Mouse (Mus musculus): ENCODE results near the gene 1110008L16Rik.
"Not testable (repeated sequence)": the region's sequence is repeated elsewhere in the genome, so short reads cannot be mapped to it uniquely, and the experiment has no call there.

The 1110008L16Rik gene

DNA sequence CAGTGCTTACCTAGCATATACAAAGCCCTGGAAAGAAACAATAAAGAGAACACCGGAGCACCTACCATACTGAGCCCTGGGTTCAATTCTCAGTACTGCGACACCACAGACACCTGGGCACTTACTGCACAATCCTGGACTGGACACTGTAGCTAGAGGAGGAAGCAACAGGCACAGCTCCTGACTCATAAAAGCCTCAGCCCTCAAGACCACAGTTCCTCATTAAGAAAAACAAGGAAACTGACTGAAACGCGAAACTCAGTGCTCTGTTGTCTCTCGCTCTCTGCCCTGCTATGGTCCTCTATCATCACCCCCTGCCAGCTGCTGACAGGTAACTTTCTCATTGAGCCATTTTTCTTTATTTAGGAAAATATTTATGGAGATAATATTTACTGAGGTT is at the start of gene 1110008L16Rik:
1110008L16Rik (plus strand) TSS at position 242 of the 400 bp plus-strand sequence.
- no peak for DNase-seq (ENCODE audit: low spot score in 2 of 2)

DNA sequence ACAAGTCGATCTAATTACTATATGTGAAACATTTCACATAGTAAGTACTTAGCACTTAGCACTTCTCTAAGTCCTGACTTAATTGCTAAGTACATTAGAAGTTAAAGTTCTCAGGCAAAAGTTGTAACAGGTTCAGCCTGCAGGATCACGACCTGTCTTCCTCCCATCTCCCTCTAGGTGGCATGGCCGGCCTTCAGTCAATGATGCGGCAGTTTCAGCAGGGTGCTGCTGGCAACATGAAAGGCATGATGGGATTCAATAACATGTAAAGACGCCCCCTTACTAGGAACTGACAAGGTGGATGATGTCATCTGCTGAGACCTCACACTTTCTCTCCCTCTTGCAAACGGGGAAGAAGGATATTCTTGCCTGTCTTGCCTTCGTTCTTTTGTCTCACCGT is 37.4 kb upstream of the 1110008L16Rik start:
- DNase-seq (ENCODE audit: low spot score in 2 of 2), result not testable (repeated sequence)

DNA sequence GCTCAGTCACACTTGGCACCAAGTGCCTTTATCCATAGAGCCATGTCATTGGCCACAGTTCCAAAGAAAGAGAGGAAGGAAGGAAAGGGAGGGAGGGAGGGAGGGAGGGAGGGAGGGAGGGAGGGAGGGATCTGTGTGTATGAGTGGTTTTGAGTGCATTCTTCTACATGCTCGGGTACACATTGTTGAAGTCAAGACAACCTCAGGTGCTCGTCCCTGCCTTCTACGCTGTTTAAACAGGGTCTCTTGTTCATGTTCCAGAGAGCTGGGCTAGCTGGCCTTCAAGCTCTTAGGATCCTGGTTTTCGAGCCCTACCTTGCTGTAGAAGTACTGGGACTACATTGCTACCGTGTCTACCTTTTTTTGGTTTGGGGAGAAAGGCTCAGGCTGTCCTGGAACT is 36.0 kb upstream of the 1110008L16Rik start:
- not testable (repeated sequence) for DNase-seq (ENCODE audit: low spot score in 2 of 2)

- DNase-seq (ENCODE audit: low spot score in 2 of 2), result no peak
Measured at GRCm38 (mm10) chr12:55272243-55272642, 27.1 kb upstream of the 1110008L16Rik start.

DNA sequence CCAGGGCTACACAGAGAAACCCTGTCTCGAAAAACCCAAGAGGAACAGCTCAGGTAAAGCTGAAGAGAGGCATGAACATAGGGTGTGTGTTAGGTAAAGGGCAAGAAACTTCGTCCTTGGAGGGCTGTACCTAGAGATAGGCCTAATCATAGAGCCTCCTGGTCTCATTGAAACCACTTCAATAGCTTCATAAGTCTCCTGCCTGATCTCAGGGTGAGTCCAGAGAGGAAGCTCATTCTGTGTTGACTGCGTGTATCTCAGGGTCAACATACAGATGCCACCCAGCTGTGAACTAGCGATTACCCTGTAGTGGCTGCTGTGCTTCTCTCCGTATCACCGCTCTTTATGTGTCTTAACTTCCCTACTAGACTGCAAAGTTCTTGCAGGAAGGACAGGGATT is 21.8 kb upstream of the 1110008L16Rik start:
- not testable (repeated sequence) for DNase-seq (ENCODE audit: low spot score in 2 of 2)

DNA sequence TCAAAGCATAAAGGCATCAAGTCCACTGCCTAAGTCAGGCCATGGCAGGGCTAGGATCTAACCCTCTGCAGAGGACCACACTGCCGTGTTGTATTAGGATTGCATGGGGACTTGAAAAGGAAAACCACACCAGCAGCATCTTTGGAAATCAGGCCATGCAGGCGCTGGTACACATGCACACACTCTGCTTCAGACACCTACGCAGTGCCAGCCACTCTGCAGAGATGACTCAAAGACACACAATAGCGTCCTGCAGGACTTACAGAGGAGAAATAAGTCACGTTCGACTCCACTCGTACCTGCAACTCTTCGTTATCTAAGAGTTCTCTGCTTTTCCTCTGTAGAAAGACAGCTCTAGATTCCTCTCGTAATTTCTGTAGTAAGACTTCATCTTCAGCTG is 1.3 kb upstream of the 1110008L16Rik start:
- DNase-seq (ENCODE audit: low spot score in 2 of 2), result no peak

DNA sequence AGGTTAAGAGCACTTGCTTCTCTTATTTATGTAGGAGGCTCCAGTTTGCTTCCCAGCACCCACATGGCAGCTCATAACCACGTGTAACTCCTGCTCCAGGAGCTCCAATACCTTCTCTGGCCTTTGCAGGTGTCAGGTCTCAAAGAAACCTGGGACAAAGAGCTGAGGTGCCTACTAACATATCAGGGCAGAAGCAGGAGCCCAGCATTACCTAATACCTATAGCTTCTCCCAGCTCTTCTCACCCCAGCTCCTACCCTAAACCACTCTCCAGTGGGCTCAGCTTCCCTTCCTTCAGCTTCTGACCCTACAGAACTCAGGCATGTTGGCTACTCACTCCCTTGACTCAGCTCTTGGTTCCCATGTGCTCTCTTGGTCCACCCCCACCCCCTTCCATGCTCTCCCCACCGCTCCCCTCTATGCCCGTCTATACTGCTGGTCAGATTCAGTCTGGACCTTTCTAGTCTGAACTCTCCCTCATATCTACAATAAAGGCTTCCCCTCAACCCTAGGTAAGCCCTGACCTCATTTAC is 1.5 kb downstream of the 1110008L16Rik start:
- no peak for DNase-seq (ENCODE audit: low spot score in 2 of 2)

DNA sequence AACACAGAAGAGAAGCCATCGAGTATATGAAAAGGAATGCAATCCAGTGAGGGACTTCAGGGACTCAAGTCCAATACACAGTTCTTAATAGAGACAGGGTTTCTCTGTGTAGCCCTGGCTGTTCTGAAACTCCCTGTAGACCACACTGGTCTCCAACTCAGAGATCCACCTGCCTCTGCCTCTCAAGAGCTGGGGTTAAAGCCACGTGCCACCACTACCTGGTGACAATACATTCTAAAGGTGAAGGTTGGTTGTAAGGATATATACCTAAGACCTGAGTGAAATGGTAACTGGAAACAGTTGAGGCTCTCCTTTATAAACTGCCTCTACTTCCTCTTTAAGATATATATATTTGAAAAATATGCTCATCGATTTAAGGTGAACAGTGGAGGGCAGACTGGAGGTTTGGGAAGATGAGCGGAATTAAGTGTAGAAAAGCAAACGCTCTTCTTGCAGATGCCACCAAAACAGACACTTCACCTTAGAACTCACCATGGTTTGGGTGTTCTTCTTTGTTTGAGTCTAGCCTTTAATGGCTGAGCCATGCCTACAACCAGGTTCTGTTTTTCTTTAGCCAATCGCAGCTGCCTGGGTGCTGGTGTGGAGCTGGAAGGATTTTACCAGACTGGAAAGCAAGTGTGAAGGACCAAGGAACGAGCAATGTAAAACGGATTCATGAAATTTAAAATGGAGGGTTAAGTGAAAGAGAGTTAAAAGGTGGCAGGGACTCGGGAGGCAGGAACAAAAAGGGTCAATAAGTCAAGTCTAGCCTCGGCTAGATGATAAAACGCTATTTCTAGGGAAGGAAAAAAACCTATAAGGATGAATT is 2.3 kb downstream of the 1110008L16Rik start:
- no peak for DNase-seq (ENCODE audit: low spot score in 2 of 2)

DNA sequence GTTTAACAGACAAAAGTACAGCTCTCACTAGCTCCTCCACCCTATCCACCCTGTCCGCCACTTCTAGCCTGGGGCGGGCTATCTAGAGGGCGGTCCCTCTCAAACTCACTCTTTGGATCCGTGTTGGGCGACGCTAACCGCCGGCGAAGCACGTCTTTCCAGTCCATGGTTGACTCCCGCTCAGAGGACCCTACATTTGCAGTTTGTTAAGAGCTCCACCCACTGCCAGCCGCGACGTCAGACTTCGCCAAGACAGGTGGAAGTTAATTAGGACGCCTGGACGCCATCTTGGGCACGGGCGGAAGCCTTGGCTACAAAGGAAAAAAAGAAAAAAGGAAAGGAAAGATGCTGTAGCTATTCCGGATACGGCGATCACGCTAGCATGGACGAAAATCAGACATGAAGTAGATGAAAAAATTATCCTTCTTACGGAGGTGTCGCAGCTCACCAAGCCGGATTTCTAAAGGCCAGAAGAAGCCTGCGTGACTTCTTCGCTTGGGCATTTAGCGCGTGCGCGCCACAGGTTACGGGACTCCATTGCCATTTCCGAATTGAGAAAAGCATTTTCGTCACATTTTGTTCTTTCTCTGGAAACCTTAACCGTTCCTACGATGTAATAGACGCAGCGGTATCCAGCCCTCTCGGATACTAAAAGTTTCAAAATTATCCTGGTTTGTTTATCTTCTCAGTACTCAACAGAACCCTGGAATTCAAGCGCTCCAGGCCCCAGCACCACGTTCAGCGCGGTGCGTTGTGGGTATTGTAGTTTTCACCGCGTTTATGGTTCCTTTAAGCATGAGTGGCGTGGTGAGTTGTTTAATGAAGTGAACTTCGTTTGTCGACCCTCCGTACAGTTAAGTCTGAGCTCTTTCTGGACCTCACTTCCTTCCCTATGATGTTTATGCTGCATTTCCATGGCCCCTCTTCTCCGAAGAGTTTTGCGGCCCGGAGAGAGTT is 3.4 kb downstream of the 1110008L16Rik start, which contains the start of gene Ppp2r3c:
Ppp2r3c (minus strand) TSS at position 514 of the 957 bp plus-strand sequence.
- peak; percentile 87 to 93 for DNase-seq (ENCODE audit: low spot score in 2 of 2)

DNA sequence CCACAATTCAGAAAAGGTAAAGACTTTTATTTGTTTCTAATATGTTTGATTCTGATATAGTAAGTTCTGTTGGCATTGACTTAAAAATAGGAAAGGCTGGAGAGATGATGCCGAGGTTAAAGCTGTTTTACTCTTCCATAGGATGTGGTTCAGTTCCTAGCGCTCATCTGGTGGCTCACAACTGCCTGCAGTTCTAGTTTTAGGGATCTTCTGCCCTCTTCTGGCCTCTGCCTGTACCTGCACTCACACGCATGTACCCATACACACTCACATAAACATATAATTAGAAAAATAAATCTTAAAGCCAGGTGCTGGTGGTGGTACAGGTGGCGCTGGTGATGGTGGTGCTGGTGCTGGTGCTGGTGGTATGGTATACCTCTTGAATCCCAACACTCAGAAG is 7.0 kb downstream of the 1110008L16Rik start:
- no peak for DNase-seq (ENCODE audit: low spot score in 2 of 2)

- DNase-seq (ENCODE audit: low spot score in 2 of 2), result no peak
Measured at GRCm38 (mm10) chr12:55307566-55307965, 8.2 kb downstream of the 1110008L16Rik start.

DNA sequence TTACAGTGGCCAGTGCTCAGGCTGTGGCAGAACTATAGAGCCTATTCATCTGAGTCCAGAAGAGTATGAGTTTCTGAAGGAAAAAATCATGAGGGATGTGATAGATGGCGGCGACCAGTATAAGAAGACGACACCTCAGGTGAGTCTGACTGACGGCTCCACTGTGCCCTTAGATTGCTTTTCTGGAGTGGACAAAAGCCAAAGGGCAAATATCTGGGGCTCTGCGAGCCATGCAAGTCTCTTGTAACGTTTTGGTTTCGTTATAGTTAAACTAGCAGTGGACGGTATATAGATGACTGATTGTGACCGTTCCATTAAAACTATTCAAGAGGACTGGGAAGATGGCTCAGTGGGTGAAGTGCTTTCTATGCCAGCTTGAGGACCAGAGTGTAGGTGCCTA is 9.4 kb downstream of the 1110008L16Rik start:
- no peak for DNase-seq (ENCODE audit: low spot score in 2 of 2)

DNA sequence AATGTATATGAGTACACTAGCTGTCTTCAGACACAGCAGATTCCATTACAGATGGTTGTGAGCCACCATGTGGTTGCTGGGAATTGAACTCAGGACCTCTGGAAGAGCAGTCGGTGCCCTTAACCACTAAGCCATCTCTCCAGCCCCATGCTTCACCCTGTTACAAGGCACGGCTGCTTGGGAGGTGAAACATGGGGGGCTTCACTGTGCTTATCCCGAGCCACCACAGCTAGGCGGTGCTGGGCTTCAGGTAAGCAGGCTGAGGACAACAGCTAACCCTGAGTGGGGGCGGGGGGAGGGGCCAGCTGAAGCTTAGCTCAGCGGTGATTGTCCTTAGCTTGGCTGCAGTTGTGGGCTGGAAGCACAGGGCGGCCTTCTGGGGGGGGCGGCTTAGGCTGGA is 10.1 kb downstream of the 1110008L16Rik start:
- no peak for DNase-seq (ENCODE audit: low spot score in 2 of 2)

DNA sequence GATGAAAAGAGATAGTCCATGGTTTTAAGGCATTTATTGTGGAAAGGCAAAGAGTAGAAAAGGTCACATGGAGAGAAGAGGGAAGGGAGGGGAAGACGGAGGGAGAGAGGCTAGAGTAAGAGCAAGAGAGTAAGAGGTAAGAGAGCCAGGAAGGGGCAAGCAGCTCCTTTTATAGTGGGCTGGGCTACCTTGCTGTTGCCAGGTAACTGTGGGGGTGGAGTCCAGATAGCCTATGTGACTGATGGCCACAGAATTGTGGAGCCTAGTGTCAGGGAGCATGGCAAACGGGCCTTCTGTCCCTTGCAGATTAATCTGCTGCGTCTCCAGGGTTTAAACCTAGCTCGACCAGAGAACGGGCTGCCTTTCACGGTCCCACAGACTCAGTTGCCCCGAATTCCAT is 12.5 kb downstream of the 1110008L16Rik start:
- no peak for DNase-seq (ENCODE audit: low spot score in 2 of 2)

DNA sequence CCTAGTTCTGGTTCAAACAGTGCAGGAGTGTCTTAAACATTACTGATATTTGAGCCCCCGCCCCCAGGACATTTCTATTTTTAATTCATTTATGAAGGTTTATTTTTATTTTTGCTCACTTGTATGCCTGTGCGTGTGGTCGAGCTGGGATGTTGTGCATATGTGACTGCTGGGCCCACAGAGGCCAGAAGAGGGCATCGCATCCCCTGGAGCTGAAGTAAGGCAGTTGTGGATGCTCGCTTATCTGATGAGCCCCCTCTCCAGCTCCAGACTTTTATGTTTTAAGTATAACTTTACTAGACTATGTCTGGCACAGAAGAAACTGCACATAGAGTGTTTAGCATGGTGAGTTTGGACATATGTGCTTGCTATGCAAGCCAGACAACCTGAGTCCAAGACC is 14.5 kb downstream of the 1110008L16Rik start:
- no peak for DNase-seq (ENCODE audit: low spot score in 2 of 2)

- DNase-seq (ENCODE audit: low spot score in 2 of 2), result peak; percentile 69 to 83
Measured at GRCm38 (mm10) chr12:55315192-55315591, 15.8 kb downstream of the 1110008L16Rik start.

DNA sequence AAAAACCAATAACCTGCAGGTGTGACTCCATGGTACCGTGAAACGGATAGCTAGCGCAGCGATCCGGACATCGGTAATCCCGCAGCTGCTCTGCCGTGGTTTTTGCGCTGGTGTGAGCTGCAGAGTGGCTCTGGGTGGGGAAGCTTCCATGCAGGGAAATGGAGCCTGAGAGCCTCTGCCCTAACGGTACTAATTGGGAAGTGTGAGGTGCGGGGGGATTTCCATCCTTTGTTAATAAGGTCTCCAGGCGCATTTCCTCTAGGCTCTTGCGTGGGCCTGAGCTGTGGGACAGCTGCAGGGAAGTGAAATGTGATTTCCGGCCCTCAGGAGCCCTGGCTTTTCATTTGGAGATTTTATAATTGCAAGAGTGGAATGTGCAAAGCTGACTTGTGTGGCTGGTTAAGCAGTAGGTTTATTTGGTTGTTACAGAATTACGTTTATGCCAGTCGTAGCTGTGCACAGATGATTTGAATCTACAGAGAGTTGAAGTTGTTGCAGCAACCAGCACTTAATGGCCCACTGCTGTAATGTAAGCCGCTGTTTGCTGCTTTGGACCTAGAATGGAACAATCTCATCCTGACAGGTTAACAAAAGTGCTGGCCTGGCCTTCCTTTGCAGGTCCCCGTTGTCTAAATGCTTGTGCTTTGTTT is 22.4 kb downstream of the 1110008L16Rik start:
- peak; percentile 35 to 73 for DNase-seq (ENCODE audit: low spot score in 2 of 2)

- no peak for DNase-seq (ENCODE audit: low spot score in 2 of 2)
Measured at GRCm38 (mm10) chr12:55325702-55326101, 26.3 kb downstream of the 1110008L16Rik start.

DNA sequence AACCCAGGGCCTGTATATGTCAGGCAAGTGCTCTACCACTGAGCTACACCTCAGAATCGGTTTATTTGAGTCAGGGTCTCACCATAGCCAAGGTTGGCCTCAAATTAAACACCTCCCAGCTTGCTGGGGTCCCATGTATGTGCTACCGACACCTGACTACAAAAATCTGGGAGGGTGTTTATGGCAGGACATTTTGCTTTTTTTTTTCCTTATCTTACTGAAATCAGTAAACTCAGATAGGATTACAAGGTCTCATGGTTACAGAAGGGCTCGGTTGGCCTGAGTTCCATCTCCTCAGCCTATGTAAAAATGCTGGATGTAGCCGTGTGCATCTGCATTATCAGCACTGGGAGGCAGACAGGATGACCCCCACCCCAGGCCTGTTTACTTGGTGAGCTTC is 29.4 kb downstream of the 1110008L16Rik start:
- no peak for DNase-seq (ENCODE audit: low spot score in 2 of 2)

- no peak for DNase-seq (ENCODE audit: low spot score in 2 of 2)
Measured at GRCm38 (mm10) chr12:55329351-55329750, 30.0 kb downstream of the 1110008L16Rik start.

DNA sequence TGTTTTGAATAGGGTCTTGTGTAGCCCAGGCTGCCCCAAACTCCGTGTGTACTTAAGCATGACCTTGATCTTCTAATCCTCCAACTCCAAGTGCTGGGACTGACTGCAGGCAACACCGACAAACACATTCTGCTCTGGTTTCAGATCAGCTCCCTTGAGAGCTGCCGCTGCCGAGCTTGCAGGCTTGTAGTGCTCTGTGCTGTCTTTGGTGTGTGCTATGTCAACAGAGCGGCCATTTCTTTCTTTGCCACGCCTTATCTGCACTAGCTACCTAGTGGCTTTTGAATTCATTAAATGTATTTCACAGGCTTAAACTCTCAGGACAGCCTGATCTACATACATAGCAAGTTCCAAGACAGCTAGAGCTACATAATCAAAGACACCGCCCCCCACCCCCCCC is 34.3 kb downstream of the 1110008L16Rik start:
- no peak for DNase-seq (ENCODE audit: low spot score in 2 of 2)

- DNase-seq (ENCODE audit: low spot score in 2 of 2), result not testable (repeated sequence)
Measured at GRCm38 (mm10) chr12:55338490-55338889, 39.1 kb downstream of the 1110008L16Rik start.

Measured in heart, adult 9 months (tissue).